Mouse (Mus musculus): ENCODE results near the gene Twf2.

The Twf2 gene

GRCm38 (mm10) chr9:106236156-106236817, 33.4 kb downstream of the Twf2 start:
- no peak for DNase-seq (ENCODE audit: low spot score in 2 of 2)

- DNase-seq (ENCODE audit: low spot score in 2 of 2) = no peak
These were observed 33.9 kb downstream of the Twf2 start for GRCm38 (mm10) chr9:106236818-106237211.

DNA sequence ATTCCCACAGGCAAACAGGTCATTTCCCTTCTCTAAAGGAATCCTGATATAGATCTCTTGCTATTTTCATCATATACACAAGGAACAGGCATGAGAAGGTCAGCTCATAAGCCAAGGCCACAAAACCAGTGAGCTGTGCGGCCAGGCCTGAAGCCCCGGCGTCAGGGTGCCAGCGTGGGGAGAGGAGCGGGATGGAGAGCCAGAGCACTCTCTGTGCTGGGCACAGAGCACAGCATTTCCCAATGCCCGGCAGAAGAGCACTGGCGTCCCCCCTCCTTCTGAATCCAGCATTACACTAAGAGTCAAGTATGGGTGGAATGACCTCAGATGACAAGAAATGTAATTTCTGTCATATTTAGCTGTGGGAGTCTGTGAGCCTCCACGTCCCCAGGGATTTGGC, 34.5 kb downstream of the Twf2 start:
- DNase-seq (ENCODE audit: low spot score in 2 of 2) = no peak

GRCm38 (mm10) chr9:106237878-106238277, 35.0 kb downstream of the Twf2 start:
- DNase-seq (ENCODE audit: low spot score in 2 of 2) = no peak

GRCm38 (mm10) chr9:106241541-106242164, 38.7 kb downstream of the Twf2 start:
- no peak for DNase-seq (ENCODE audit: low spot score in 2 of 2)

DNA sequence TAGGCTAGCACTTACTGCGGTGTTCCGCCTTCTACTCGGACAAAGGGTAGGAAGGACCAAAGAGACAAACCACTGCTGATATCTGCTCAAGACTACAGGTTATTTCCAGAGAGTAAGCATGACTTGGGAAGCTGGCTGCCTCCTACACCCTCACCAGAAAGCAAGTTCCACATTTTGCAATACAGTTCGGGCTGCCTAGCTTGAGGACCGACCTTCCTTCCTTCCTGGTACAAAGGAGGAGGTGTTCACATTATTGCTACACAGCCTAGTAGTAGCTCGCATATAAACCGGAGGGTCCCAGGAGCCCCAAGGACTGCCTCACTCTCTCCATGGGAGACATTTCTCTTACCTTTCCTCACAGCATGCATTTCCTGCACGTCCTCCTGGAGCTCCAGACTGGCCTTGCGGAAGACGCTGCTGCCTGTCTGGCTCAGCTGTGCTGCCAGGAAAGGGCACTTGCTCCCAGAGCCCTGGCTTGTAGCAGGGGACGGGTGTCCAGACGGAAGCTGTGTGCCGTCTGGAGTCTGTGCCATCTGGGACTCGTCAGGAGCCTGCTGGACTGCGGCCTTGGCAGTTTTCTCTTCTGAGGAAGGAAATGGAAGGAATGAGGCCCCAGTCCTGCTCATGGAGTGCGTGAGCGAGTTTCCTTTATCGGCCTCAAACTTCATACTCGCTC, 40.0 kb downstream of the Twf2 start:
- no peak for DNase-seq (ENCODE audit: low spot score in 2 of 2)

DNA sequence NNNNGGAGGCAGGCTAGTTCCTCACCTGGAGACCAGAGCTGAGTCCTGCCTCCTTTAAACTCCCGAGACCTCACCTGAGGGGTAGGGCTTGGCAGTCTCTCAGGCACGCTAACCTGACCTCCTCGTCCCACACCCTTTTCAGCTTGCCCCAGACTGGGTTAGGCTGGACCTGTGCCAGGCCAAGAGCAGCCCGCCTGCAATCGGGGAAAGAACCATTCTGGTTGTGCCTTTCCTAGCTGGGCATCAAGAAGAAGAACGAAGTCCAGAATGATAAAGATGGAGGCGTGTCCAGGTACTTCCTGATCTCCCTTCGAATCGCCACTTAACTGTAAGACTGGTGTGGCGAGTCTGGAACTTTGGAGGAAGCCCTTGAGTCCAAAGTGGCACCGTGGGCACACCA, 46.6 kb downstream of the Twf2 start:
- DNase-seq (ENCODE audit: low spot score in 2 of 2) = no peak

- no peak for DNase-seq (ENCODE audit: low spot score in 2 of 2)
These were observed 47.3 kb downstream of the Twf2 start for GRCm38 (mm10) chr9:106250245-106250644.

- DNase-seq (ENCODE audit: low spot score in 2 of 2) = no peak
These were observed 48.2 kb downstream of the Twf2 start for GRCm38 (mm10) chr9:106251066-106251465.

GRCm38 (mm10) chr9:106254001-106254400, 51.1 kb downstream of the Twf2 start:
- no peak for DNase-seq (ENCODE audit: low spot score in 2 of 2)

DNA sequence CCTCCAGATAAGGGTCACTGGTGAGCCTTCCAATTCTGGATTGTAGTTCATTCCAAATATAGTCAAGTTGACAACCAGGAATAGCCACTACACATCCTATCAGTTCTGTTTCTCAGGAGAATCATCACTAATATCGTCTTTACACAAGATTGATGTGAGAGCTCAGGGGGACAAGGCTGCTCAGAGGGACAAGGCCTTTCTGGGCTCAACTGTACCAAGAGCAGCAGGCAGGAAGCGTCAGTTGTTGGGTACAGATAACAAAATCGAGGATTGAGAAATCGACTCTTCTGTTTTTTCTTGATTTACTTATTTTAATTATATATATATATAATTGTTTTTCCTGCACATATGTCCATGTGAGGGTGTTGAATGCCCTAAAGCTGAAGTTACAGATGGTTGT, 55.5 kb downstream of the Twf2 start:
- no peak for DNase-seq (ENCODE audit: low spot score in 2 of 2)

DNA sequence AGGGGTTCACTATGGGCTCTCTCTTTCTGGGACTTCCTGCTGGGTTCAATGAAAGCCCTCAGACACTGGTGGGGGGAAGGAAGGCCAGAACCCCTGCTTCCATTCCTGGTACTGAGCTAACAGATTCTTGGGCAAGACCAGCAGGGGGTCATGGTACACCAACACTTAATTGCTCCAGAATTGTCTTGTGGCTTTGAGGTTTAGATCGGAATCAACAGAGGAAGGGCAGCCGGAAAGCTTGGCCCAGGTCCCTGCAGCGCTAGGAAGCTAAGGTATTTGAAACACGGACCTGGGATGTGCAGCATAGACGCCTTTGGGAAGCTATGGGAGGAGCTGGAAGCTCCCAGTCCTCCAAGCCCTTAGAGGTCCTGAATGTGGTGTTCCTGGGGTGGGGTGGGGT, 56.1 kb downstream of the Twf2 start:
- DNase-seq (ENCODE audit: low spot score in 2 of 2) = no peak

DNA sequence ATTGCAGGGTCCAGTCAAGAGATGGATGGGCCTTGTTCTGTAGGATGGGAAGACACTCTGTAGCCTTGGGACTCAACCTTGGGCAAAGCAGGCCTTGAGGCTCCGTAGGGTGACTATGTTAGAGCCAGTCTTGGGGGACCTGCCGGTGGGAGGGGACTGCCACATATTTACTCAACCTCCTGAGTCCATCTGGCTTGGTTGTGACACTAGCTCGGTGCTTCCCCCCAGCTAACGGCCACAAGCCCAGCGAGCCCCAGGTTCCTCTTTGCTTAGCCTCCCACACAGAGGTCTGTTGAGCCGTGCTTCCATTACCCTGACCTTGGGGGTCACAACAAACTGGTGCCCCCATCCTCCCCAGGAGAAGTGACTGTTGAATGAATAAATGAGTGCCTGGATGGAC, 58.1 kb downstream of the Twf2 start:
- no peak for DNase-seq (ENCODE audit: low spot score in 2 of 2)

DNA sequence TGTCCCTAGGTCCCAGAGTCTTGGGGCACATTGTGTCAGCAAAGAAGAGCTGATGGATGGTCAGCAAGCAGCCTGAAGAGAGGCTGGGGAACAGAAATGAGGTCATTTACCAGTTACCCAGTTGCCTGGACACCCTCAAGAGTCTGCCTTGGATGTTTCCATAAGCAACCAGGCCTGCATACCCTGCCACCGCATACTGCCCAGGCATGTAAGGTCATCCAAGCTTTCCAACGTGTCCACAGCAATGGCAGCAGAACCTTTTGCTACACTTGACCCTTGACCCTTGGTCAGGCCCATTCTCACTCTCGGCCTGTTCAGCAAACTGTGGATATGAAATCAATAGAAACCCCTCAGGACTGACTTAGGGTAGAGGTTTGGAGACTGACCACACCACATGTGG, 58.6 kb downstream of the Twf2 start:
- DNase-seq (ENCODE audit: low spot score in 2 of 2) = no peak

DNA sequence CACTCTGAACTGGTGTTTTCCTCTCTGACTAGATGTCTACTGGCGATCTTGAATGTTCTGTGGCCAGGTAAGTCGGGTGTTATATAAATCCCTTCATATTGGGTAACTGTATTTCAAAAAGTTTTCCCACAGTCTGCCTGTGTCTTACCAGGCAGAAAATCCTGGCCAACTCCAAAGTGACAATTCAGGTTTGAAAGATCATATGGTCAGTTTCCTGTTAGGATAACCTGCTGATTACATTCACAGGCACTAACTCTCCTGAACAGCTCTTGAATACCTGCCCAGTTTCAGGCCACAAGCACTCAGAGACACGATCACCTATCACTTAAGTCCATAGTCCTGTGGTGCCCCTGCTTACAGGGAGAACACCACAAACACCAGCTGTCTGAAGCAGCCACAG, 59.2 kb downstream of the Twf2 start:
- no peak for DNase-seq (ENCODE audit: low spot score in 2 of 2)

DNA sequence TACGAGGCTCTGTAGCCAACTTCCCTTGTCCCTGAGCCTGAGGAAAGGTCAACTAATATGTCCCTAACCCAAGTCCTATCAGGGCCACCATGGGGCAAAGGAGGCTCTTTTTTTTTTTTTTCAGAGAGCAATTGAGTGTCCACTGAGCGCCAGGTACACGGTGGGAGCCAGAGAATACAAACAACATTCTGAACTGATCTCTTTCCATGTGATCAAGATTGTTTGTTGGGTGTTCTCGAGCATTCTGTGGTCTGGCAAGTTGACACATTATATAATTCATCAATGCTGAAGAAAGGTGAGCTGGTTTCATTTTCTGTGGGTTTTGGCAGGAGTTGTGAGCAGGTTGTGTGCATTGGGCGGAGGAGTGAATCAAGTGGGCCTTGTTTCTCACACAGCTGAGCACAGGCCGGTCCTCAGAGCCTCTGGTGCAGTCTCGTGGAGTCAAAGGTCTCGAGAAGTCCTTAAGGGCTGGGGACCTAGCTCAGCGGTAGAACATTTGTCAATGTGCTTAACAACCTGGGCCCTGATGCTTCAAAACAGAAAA, 60.5 kb downstream of the Twf2 start:
- no peak for DNase-seq (ENCODE audit: low spot score in 2 of 2)

Data from right cerebral cortex, postnatal 36 days (tissue).